Mouse (Mus musculus) spleen, adult 2 months (tissue): Measurements from ENCODE around the gene Tufm.

Source experiments
- CTCF ChIP-seq: fragments of 200-500 bp; IDR thresholded peaks from 2 replicates; pipeline ENCODE4 v1.5.1; 2011; ENCODE audit warnings: mild to moderate bottlenecking, inconsistent platforms; ENCODE audit not compliant: insufficient read depth, insufficient read length, insufficient replicate concordance; ENCODE audit errors: extremely low read depth
- POLR2A ChIP-seq: fragments of 200-500 bp; IDR thresholded peaks from 2 replicates; pipeline ENCODE4 v1.6.1; 2011; ENCODE audit warnings: low read depth, low read length, inconsistent platforms

- no peak for TF ChIP-seq CTCF
- no peak for TF ChIP-seq POLR2A
These were observed 15.6 kb downstream of the Tufm start for GRCm38 (mm10) chr7:126502751-126503150.
